Mouse (Mus musculus): Measurements from ENCODE around the gene Sorcs3. TPM values are rescaled to one million over a fixed set of nuclear protein-coding genes. Genes with fewer than 3 reads are reported as not detected.

The Sorcs3 gene
- total and polyA plus RNA-seq, 3 experiments = not detected

GRCm38 (mm10) chr19:48706267-48706923 is 500.6 kb downstream of the Sorcs3 start:
- Histone ChIP-seq H3K79me2 (ENCODE audit: control insufficient read depth, insufficient read depth, low read length, poor library complexity) (no peaks in the 10 kb centered on the region), H3K27me3 (ENCODE audit: control insufficient read depth in 1 of 2, insufficient read depth in 2 of 2, low read length in 2 of 2) (no peaks in the 10 kb centered on the region), H3K4me3 (ENCODE audit: control insufficient read depth in 1 of 2, insufficient read depth in 1 of 2, low read depth in 2 of 2, low read length in 2 of 2) (no peak overlapping the region), H3K9ac (ENCODE audit: control insufficient read depth, low read depth, low read length, poor library complexity, severe bottlenecking) (no peak overlapping the region), H3K27ac (ENCODE audit: control insufficient read depth, low read depth, low read length) (no peak overlapping the region), H3K9me3 (replicated peaks; ENCODE audit: insufficient read depth, low read length) (no peaks in the 10 kb centered on the region), H3K36me3 (ENCODE audit: control insufficient read depth in 1 of 2, insufficient read depth in 2 of 2, low read length in 2 of 2) (no peaks in the 10 kb centered on the region), H3K4me1 (ENCODE audit: control insufficient read depth in 1 of 2, insufficient read depth in 2 of 2, low read length in 2 of 2) (no peaks in the 10 kb centered on the region)
- DNase-seq (ENCODE audit: low read depth, low spot score) = no peak
- TF ChIP-seq MYC (IDR thresholded peaks at IDR 0.05; ENCODE audit: low read depth, low read length) = no peak
- no peak for TF ChIP-seq UBTF (IDR thresholded peaks at IDR 0.05; ENCODE audit: borderline replicate concordance, insufficient read depth, low read depth, low read length)
- no peak for TF ChIP-seq ZMIZ1 (IDR thresholded peaks at IDR 0.05; ENCODE audit: low read depth, low read length)
- no peak for TF ChIP-seq MYB (IDR thresholded peaks at IDR 0.05; ENCODE audit: low read depth, low read length)
- TF ChIP-seq BHLHE40 (IDR thresholded peaks at IDR 0.05; ENCODE audit: borderline replicate concordance, low read depth, low read length) = no peak
- no peak for TF ChIP-seq RCOR1 (IDR thresholded peaks at IDR 0.05; ENCODE audit: low read depth, low read length)
- no peak for TF ChIP-seq EP300 (IDR thresholded peaks at IDR 0.05; ENCODE audit: low read depth in 1 of 2, low read length in 2 of 2)
- TF ChIP-seq SMC3 (IDR thresholded peaks at IDR 0.05; ENCODE audit: low read depth, low read length) = no peak
- no peak for TF ChIP-seq ZKSCAN1 (IDR thresholded peaks at IDR 0.05; ENCODE audit: low read depth, low read length)
- TF ChIP-seq TBP (IDR thresholded peaks at IDR 0.05; ENCODE audit: low read depth, low read length) = no peak
- no peak for TF ChIP-seq MXI1 (IDR thresholded peaks at IDR 0.05; ENCODE audit: low read depth, low read length)
- no peak for TF ChIP-seq ELF1 (IDR thresholded peaks at IDR 0.05; ENCODE audit: low read depth, low read length)
- no peak for TF ChIP-seq POLR2A (IDR thresholded peaks at IDR 0.05; ENCODE audit: control insufficient read depth in 1 of 2, insufficient read depth in 1 of 2, low read depth in 1 of 2, low read length in 2 of 2, poor library complexity in 1 of 2)

GRCm38 (mm10) chr19:48706924-48707320 is 501.1 kb downstream of the Sorcs3 start:
- no peak for TF ChIP-seq EP300 (IDR thresholded peaks at IDR 0.05; ENCODE audit: low read depth in 1 of 2, low read length in 2 of 2)
- TF ChIP-seq USF1 (IDR thresholded peaks at IDR 0.05; ENCODE audit: low read depth, low read length) = no peak
- TF ChIP-seq MAX (IDR thresholded peaks at IDR 0.05; ENCODE audit: low read length) = no peak
- no peak for TF ChIP-seq NELFE (IDR thresholded peaks at IDR 0.05; ENCODE audit: low read depth, low read length)
- TF ChIP-seq ZMIZ1 (IDR thresholded peaks at IDR 0.05; ENCODE audit: low read depth, low read length) = no peak
- TF ChIP-seq BHLHE40 (IDR thresholded peaks at IDR 0.05; ENCODE audit: borderline replicate concordance, low read depth, low read length) = no peak
- no peak for TF ChIP-seq USF2 (IDR thresholded peaks at IDR 0.05; ENCODE audit: borderline replicate concordance in 1 of 2, insufficient read depth in 1 of 2, low read depth in 1 of 2, low read length in 2 of 2)
- TF ChIP-seq POLR2AphosphoS2 (IDR thresholded peaks at IDR 0.05; ENCODE audit: low read length) = no peak
- no peak for TF ChIP-seq CHD1 (IDR thresholded peaks at IDR 0.05; ENCODE audit: low read depth, low read length)
- TF ChIP-seq HCFC1 (IDR thresholded peaks at IDR 0.05; ENCODE audit: low read depth, low read length) = no peak
- no peak for TF ChIP-seq TCF12 (IDR thresholded peaks at IDR 0.05; ENCODE audit: low read depth, low read length)
- DNase-seq (ENCODE audit: low read depth, low spot score) = no peak
- Histone ChIP-seq H3K27me3 (ENCODE audit: control insufficient read depth in 1 of 2, insufficient read depth in 2 of 2, low read length in 2 of 2) (no peaks in the 10 kb centered on the region), H3K4me3 (ENCODE audit: control insufficient read depth in 1 of 2, insufficient read depth in 1 of 2, low read depth in 2 of 2, low read length in 2 of 2) (no peak overlapping the region), H3K79me2 (ENCODE audit: control insufficient read depth, insufficient read depth, low read length, poor library complexity) (no peaks in the 10 kb centered on the region), H3K27ac (ENCODE audit: control insufficient read depth, low read depth, low read length) (no peak overlapping the region), H3K4me1 (ENCODE audit: control insufficient read depth in 1 of 2, insufficient read depth in 2 of 2, low read length in 2 of 2) (no peaks in the 10 kb centered on the region), H3K9me3 (replicated peaks; ENCODE audit: insufficient read depth, low read length) (0 out of 2 replicates have a peak, but pooled peaks cover 1% of the 10 kb centered on the region), H3K9ac (ENCODE audit: control insufficient read depth, low read depth, low read length, poor library complexity, severe bottlenecking) (no peak overlapping the region), H3K36me3 (ENCODE audit: control insufficient read depth in 1 of 2, insufficient read depth in 2 of 2, low read length in 2 of 2) (no peaks in the 10 kb centered on the region)
